Mouse (Mus musculus): Measurements from ENCODE around the gene Parp11.

Parp11 gene

DNA sequence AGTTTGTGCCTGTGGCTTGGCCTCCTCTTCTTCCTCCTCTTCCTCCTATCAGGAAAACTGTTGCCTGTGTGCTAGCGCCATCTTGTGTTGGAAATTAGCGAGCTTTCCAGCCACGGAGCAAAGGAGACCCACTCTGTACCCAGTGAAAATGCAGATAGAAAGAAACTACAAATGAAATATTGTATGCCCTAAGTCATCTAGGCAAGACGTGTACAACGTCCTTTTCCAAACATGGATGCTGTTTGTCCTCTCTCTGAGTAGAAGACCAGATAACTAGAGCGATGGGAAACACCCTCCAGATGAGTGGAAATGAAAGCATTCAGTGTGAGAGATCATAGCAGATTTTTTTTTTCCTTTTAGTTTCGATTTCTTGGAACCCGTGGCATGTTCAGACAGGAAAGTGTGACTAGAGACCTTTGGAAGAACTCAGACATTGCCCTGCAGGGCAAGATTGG is at the start of gene Parp11:
Parp11 (plus strand) TSS at position 405 of the 455 bp plus-strand sequence.
- no peak for DNase-seq (ENCODE audit: low spot score)

- DNase-seq (ENCODE audit: low spot score) = no peak
These were observed 48.6 kb upstream of the Parp11 start for GRCm38 (mm10) chr6:127398073-127398472.

DNA sequence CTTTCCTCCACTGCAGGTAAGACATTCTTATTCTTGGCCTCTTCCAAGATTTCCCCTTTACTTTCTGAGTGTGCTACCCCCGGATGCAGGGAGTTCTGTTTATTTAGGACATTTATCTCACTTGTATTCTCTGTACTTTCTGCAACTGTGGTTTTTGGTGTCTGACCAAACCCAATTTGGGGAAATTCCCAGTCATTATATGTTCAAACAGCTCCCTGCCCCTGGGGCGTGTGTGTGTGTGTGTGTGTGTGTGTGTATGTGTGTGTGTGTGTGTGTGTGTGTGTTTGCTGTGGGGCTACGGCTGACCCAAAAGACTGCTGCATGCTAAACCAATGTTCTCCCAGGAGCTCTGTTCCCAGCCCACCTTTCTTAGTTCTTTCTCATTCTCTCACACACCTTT is 45.2 kb upstream of the Parp11 start:
- no peak for DNase-seq (ENCODE audit: low spot score)

GRCm38 (mm10) chr6:127404070-127404810 is 42.4 kb upstream of the Parp11 start:
- no peak for DNase-seq (ENCODE audit: low spot score)

GRCm38 (mm10) chr6:127405682-127406081 is 41.0 kb upstream of the Parp11 start:
- DNase-seq (ENCODE audit: low spot score) = no peak

DNA sequence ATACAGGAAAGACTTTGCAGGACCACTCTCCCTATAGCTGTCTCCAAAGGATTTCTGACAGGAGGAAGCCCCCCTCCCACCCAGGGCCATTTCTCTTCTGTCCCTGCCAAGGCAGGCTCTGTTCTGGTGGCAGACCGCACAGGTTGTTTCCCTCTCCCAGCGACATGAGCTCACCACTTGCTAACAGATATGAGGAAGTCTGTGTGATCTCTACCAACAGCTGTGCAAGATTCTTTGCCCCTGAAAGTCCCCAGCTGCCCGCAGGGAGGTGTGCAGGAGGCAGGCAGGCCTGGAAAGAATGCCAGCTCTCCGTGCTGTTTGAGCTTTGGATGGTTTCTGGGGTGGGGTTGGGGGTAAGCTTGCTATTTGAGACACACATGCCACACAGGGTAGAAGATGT is 38.9 kb upstream of the Parp11 start:
- DNase-seq (ENCODE audit: low spot score) = no peak

DNA sequence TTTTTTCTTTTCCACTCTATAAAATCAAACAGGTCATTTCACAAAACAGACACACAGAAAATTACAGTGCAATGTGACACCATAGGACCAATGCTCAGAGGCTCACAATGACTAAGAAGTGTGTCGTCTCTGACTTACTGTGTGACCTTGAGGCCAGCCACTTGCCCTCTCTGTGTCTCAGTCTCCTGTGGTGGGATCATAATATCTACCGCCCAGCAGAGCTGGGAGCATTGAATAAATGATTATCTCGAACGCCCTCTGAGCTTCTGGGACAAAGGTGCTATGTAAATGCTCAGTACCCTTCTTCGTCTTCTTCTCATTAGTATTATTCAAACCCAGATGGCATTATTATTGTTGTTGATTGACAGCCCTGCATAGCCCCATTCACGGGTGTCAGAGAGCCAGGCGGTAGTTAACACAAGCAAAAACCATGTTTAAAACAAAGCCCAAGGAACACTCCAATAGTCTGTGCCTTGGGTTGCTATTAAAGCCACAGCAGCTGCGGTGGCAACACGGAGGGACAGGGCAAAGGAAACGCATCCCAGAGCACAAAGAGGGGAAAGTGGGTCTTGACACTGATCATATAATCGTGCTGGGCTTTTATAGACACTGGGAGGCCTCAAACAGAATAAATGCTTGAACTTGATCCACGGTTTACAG is 29.0 kb upstream of the Parp11 start:
- no peak for DNase-seq (ENCODE audit: low spot score)

GRCm38 (mm10) chr6:127418322-127418721 is 28.3 kb upstream of the Parp11 start:
- no peak for DNase-seq (ENCODE audit: low spot score)

DNA sequence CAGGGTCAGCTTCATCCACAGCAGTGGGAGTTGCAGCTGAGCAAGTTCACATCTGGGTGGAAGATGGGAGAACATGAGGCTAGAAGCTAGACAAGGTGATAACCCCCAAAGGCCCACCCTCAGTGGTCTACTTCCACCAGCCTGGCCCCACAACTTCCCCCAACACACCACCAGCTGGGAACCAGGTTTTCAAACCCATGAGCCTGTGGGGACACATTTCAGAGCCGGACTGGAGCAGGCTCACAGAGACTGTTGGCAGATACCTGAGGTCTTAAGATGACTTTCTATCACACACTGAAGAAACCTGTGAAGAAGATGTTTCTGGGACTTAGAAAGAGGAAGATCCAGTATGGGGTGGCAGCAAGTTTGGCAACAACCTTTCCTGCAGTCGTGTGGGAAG is 26.5 kb upstream of the Parp11 start:
- DNase-seq (ENCODE audit: low spot score) = no peak

GRCm38 (mm10) chr6:127425095-127425494 is 21.5 kb upstream of the Parp11 start:
- no peak for DNase-seq (ENCODE audit: low spot score)

GRCm38 (mm10) chr6:127430716-127431115 is 15.9 kb upstream of the Parp11 start:
- no peak for DNase-seq (ENCODE audit: low spot score)

GRCm38 (mm10) chr6:127431196-127431766 is 15.4 kb upstream of the Parp11 start:
- DNase-seq (ENCODE audit: low spot score) = no peak

- no peak for DNase-seq (ENCODE audit: low spot score)
These were observed 12.6 kb upstream of the Parp11 start for GRCm38 (mm10) chr6:127433886-127434647.

GRCm38 (mm10) chr6:127434648-127434984 is 12.0 kb upstream of the Parp11 start:
- no peak for DNase-seq (ENCODE audit: low spot score)

DNA sequence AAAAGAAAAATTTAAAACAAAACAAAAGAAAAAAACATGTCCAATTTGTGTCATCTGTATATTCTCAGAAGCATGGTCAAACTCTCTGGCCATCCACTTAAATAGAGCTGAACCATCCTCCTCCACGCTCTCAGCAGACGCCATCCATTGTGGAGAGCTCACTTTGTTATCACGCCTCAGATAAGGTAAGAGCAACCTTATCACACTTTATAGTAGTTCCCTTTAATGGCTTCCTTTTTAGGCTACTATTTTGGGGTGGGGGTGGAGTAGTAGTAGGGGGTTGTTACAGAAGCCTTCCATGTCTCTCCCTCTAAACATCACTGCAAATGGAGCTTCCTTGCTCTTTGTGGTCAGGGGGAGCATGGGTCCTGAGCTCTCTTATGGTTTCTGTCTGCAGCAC is 7.6 kb upstream of the Parp11 start:
- DNase-seq (ENCODE audit: low spot score) = no peak

DNA sequence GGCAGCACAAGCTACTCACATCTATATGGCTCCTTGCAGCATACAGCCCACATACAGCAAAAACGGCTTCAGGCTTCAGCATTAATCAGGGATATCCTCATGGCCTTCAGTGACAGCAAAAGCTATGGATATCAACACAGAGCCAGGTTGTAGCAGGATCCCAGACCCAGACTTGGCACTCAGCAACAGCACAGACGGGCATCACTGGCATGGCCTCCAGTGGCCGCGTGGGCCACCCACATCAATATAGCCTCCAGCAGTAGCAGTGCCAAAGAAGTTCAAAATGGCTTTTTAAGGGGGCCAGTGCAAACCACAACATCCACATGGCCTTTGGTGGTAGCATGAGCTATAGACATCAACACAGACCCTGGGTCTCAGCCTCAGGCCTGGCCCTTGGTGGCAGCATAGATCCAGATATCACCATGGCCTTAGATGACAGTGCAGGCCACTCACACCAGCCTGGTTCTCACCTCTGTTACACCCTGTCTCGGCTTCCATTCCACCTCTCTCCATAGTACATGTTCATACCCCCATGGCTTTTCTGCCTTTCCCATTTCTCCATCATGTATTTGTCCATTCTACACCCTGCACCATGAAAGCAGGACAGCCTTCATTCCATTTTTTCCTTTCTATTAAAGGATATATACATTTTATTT is 7.0 kb upstream of the Parp11 start:
- DNase-seq (ENCODE audit: low spot score) = no peak

GRCm38 (mm10) chr6:127440416-127441104 is 6.1 kb upstream of the Parp11 start:
- no peak for DNase-seq (ENCODE audit: low spot score)

GRCm38 (mm10) chr6:127442584-127442983 is 4.1 kb upstream of the Parp11 start:
- DNase-seq (ENCODE audit: low spot score) = no peak

- DNase-seq (ENCODE audit: low spot score) = no peak
These were observed 2.7 kb upstream of the Parp11 start for GRCm38 (mm10) chr6:127443910-127444309.

DNA sequence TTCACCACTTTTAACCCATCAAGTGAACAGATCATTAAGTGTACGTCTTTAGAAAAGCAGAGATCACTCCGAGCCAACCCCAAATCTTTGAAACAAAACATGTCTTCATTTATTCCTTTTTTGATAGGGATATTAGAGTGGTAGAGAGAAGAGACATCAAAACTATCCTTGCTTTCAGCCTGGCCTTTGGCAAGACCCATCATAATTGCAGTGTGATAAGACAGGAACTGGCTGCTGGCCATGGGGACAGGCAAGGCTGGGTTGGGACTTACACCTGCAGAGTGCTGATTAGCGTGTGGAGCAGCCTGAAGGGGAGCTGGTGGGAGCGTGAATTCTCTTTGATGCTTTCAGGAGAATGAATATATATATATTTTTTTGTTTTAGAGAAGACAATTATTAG is 2.2 kb upstream of the Parp11 start:
- no peak for DNase-seq (ENCODE audit: low spot score)

GRCm38 (mm10) chr6:127447686-127448460 is 1.2 kb downstream of the Parp11 start:
- no peak for DNase-seq (ENCODE audit: low spot score)

All from testis, postnatal 14 days (tissue).